Mouse (Mus musculus) left cerebral cortex, postnatal 25 days (tissue): Measurements from ENCODE around the gene Clec16a. TPM values are rescaled to one million over a fixed set of nuclear protein-coding genes. Genes with fewer than 3 reads are reported as not detected.
A peak's percentile ranks its signal among the peaks of the same experiment; 100 is the strongest.

Experiments
- DNase-seq, 2 experiments: peaks; one replicate each; pipeline ENCODE4 v3.0.0; 2022; ENCODE audit warnings: low spot score in 2 of 2, mixed read lengths in 1 of 2
- intact Hi-C: fragments of 180-260 bp; cut with DNase I; formaldehyde crosslinking; loops from one replicate; pipeline ENCODE4 v1.15.1; 2025
- total RNA-seq, 2 experiments: library from RNA; stranded (reverse); gene quantifications; 2 replicates each; pipeline ENCODE4 v1.2.3; 2021

The Clec16a gene
- total RNA-seq, 2 experiments from 2014 or later: 89.7 to 91.1 TPM

GRCm38 (mm10) chr16:10730941-10731340 is 185.8 kb downstream of the Clec16a start:
- intact Hi-C loops: no loop called here
- DNase-seq: no peak

GRCm38 (mm10) chr16:10731785-10732184 is 186.6 kb downstream of the Clec16a start:
- intact Hi-C loops: no loop called here
- no peak for DNase-seq

- DNase-seq: no peak
- intact Hi-C loops: no loop called here
Observed at GRCm38 (mm10) chr16:10732421-10732820, 187.3 kb downstream of the Clec16a start.

- intact Hi-C loops: no loop called here
- DNase-seq: no peak
Observed at GRCm38 (mm10) chr16:10735781-10736180, 190.6 kb downstream of the Clec16a start.

GRCm38 (mm10) chr16:10736364-10736763 is 191.2 kb downstream of the Clec16a start:
- intact Hi-C loops: no loop called here
- DNase-seq: no peak

GRCm38 (mm10) chr16:10737571-10737970 is 192.4 kb downstream of the Clec16a start:
- DNase-seq: no peak
- intact Hi-C loops: no loop called here

GRCm38 (mm10) chr16:10738866-10739265 is 193.7 kb downstream of the Clec16a start:
- no peak for DNase-seq
- intact Hi-C loops: no loop called here

GRCm38 (mm10) chr16:10739854-10740398 is 194.8 kb downstream of the Clec16a start:
- intact Hi-C loops: no loop called here

GRCm38 (mm10) chr16:10741082-10741481 is 195.9 kb downstream of the Clec16a start:
- DNase-seq: peak in 1 of 2 experiments; percentile 49
- intact Hi-C loops: no loop called here

More at GRCm38 (mm10) chr16:10739854-10740398, 194.8 kb downstream of the Clec16a start:
- no peak for DNase-seq

- intact Hi-C loops: no loop called here
- no peak for DNase-seq
Observed at GRCm38 (mm10) chr16:10749226-10749625, 204.1 kb downstream of the Clec16a start.

- DNase-seq: peak in 1 of 2 experiments; percentile 59
- intact Hi-C loops: no loop called here
Observed at GRCm38 (mm10) chr16:10749824-10750223, 204.7 kb downstream of the Clec16a start.

- intact Hi-C loops: no loop called here
- no peak for DNase-seq
Observed at GRCm38 (mm10) chr16:10754521-10755296, 209.6 kb downstream of the Clec16a start.

- intact Hi-C loops: no loop called here
Observed at GRCm38 (mm10) chr16:10756168-10756567, 211.0 kb downstream of the Clec16a start.

GRCm38 (mm10) chr16:10761182-10761581 is 216.0 kb downstream of the Clec16a start:
- no peak for DNase-seq
- intact Hi-C loops: no loop called here

More at GRCm38 (mm10) chr16:10756168-10756567, 211.0 kb downstream of the Clec16a start:
- DNase-seq: no peak

- intact Hi-C loops: no loop called here
- DNase-seq: no peak
Observed at GRCm38 (mm10) chr16:10762569-10763180, 217.5 kb downstream of the Clec16a start.

- DNase-seq: no peak
- intact Hi-C loops: no loop called here
Observed at GRCm38 (mm10) chr16:10763540-10764264, 218.6 kb downstream of the Clec16a start.

- intact Hi-C loops: no loop called here
- no peak for DNase-seq
Observed at GRCm38 (mm10) chr16:10764323-10764722, 219.2 kb downstream of the Clec16a start.

GRCm38 (mm10) chr16:10767158-10767557 is 222.0 kb downstream of the Clec16a start:
- peak; percentile 69 to 70 for DNase-seq

GRCm38 (mm10) chr16:10768821-10769220 is 223.7 kb downstream of the Clec16a start:
- intact Hi-C loops: loop anchor here (5.0 kb wide), 1 partner anchor 197 kb away; no protein-coding TSS in a partner anchor
- DNase-seq: no peak

More at GRCm38 (mm10) chr16:10767158-10767557, 222.0 kb downstream of the Clec16a start:
- intact Hi-C loops: loop anchor here (5.0 kb wide), 1 partner anchor 195 kb away; no protein-coding TSS in a partner anchor

GRCm38 (mm10) chr16:10769661-10770060 is 224.5 kb downstream of the Clec16a start:
- DNase-seq: peak in 1 of 2 experiments; percentile 74
- intact Hi-C loops: loop anchor here (5.0 kb wide), 1 partner anchor 197 kb away; no protein-coding TSS in a partner anchor
